Mouse (Mus musculus) c-Kit-negative CD71-positive TER-119-positive erythroid progenitor cells, embryonic 14.5 days (primary cell): ENCODE data around the gene E430018J23Rik.
"Not testable (repeated sequence)": the region's sequence is repeated elsewhere in the genome, so short reads cannot be mapped to it uniquely, and the experiment has no call there.

Experiments used
- DNase-seq: peaks from one replicate; pipeline ENCODE4 v3.0.0-alpha.2; 2013; ENCODE audit warnings: low read depth, low spot score

The E430018J23Rik gene

DNA sequence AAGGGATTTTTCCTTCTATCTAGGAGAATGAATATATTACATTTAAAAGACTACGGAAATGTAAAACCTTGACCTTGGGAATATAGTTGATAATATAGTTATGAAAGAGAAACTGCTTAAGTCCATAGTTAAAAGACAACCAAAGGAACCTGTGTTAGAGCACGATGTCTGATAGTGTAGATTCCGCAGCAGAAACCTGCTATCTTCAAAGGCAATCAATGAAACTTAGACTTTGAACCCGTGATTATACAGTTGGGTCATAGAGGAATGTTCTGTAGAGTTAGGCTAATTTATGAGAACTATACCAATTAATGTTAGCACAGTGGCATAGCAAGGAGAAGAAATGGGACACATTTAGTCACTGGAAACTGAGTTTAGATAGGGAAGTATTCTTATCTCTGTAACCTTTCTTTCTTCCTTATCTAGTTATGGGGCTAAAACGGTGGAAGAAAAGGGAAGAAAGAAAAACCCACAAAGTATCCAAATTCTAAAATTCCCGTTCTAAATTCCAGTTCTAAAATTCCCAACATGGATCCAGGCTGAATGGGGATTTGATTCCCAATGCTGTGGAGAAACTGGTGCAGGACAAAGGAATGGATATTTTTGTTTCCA, 15.0 kb downstream of the E430018J23Rik start:
- no peak for DNase-seq

DNA sequence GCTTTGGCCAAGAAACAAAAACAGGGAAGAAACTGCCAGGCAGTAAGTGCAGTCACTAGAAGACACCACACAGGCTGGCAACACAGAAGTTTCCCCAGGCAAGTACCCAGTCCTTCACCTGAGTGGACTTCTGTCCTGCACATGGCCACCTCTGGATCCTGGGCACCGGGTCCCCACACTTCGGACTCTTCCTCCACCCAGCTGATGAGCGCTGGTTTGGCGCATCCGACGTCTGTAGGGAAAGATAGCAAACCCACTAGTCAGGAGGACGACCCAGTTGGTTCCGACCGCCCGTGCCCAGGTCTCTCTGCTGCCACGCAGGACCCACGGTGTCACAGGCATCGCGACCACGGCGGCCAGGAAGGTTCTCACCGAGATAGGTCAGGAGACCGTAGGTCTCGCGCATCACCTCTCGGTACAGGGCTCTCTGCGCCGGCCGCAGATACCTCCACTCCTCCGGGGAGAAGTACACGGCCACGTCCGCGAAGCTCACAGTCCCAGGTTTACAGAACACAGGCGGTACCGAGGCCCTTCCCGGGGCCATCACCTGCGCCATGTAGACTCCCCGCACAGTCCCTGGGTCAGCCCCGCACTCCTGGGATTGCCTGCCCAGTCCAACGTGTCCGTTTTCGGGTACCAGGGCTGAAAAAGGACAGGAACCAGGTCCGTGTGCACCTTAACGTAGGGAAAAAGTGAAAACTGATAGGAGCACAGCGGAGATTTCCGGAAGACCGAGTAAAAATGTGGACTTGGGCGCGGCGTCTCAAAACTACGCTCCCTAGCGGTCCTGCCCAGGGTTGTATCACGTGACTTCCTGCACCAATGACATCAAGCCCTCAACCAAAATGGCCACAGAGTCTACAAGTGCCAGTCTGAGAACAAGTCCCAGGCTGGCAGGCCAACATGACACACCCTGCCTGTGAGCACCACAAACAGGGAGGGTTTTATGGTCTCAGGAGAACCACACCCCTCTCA, 17.9 kb downstream of the E430018J23Rik start, which contains the start of gene Zfp747:
TSS of gene Zfp747 (minus strand) at position 780 of the 975 bp plus-strand sequence.
- peak; percentile 95 for DNase-seq

DNA sequence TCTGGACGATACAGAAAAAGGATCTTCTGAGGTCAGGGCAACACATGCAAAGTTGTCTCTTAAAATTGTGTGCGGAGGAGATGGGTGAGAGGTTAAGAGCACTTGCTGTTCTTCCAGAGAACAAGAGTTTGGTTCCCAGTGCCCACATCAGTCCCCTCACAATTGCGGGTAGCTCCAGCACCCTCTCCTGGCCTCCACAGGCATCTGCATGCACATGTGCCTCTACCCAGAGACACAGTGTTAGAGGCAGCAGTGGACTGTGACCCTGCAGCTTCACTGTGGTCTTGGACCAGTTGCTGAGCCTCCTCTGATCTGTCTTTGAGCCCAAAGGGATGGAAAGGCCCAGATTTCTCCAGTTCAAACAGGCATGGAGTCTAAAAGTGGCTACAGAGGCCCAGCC, 21.6 kb downstream of the E430018J23Rik start:
- DNase-seq, result not testable (repeated sequence)

DNA sequence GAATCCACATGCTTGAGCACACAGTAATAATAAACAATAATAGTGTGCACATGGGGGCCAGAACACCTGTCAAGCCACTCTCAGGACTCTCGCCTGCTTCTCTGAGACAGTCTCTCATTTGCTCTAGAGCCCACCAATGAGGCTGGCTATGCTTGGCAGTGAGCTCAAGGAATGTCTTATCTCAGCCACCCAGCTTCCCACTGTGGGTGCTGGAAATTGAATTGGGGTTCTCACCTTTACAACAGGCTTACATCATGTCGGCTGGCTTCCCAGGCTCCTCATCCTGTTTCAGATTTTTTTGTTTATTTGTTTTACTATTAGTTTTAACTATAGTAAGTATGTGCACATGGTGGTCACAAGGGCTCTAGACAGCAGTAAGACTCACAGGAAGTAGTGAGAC, 22.2 kb downstream of the E430018J23Rik start:
- DNase-seq, result no peak

DNA sequence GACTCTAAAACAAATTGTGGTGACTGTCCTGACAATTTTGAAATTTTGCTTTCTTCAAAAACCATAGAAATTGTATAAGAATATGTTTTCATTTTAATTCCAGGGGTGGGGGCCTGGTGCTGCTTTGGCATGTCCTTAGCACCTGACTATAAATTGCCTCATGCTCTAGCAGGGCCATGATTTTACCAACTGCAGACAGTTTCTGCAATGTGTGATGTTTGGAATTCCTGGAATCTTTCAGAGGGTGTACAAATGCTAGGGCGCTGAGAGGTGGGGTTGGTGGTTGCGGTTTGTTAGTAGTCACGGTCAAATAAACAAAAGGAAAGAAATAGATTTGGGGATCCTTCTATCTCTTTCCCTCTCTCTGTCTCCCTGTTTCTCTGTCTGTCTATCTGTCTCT, 27.2 kb downstream of the E430018J23Rik start:
- DNase-seq, result no peak

DNA sequence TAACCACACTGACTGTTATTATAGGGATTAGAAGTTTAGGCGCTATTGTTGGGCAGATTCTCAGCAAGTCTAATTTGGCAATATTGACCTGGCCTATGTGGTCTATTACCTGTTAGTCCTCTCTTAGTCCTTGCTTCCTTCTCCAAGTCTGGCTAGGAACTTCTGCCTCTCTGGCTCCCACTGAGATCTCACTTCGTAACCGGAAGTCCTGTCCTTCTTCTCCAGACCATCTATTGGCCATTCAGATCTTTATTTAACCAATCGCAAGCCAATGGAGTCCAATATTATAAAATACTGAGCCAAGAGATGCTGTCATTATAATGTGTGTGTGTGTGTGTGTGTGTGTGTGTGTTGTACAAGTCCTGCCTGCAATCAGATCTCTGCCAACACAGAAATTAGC, 29.3 kb downstream of the E430018J23Rik start:
- DNase-seq, result no peak

DNA sequence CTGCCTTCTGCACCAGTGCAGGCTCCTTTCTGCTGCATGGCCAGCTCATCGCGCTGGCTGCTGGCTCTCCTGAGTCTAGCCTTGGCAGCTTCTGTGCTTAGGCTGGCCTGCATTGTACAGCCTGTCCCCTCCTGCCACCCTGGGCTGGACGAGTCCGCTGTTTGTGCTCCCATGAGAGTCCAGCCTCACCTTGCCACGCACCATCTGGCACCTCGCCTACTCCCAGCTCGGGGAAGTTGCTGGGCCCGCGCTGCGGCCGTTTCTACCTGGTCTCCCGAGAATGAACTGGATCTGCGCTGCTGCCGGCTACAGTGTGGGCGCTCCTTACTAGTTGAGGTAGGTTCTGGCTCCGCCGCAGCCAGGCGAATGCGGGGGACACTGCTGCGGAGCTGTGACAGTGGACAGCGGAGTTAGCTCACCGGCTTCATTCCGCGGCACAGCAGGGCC, 29.9 kb downstream of the E430018J23Rik start:
- no peak for DNase-seq

DNA sequence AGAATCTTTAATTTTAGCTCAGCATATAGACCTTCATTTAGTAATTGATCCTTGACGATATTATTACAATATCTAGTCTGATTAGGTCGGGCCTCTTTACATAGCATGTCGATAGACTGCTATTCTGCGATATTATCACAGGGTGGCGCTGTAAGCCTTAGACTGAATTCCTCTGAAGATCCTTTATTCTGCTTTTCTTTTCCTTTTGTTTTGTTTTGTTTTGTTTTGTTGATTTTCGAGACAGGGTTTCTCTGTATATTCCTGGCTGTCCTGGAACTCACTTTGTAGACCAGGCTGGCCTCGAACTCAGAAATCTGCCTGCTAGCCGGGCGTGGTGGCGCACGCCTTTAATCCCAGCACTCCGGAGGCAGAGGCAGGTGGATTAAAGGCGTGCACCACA, 31.0 kb downstream of the E430018J23Rik start:
- peak; percentile 56 for DNase-seq

DNA sequence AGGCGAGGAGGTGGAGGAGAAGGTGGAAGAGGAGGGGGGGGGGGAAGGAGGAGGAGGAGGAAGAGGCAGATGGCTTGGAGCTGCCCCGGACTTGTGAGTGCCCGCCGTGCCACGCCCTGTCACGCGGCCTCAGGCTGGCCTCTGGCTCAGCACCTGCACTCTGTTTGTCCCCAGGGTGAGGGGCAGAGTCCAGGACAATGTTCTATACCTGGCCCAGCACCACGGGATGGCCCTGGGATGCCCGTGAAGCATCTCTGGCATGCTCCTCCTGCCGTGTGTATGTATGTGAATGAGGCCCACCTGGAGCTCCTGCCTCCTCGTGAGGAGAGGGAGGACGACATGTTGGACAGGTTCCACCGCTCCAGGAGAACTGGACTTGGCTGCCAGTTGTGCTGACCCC, 32.0 kb downstream of the E430018J23Rik start:
- DNase-seq, result no peak

DNA sequence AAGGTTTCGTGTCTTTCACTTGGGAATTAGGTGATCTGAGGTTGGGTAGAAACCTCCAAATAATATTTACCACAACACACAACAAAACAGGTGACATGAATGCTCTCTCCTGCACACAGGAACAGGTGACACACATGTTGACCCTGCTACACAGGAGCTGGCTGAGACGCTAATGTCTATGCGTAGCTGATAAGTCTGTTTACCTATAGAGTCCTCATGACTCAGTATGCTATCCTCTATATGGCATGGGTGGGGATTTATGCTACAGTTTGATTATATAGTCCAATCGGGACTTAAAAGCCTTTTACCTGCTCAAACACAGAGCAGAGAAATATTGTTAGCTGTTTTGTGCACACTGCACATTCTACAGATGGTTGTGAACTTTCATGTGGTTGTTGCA, 33.2 kb downstream of the E430018J23Rik start:
- DNase-seq, result no peak

DNA sequence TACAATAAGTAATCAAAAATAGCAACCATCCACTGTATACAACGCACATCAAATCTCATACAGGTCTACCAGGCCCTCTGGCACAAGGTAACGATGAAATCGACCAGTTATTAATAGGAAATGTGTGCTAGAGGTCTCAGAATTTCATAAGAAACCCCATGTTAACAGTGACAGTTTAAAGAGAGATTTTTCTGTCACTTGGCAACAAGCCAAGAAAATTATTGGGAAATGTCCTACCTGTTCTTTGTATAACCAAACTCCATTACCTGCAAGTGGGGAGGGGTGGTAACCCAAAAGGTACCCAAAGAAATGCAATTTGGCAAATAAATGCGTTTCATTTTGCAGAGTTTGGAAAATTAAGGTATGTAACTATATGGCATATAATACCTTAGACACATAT, 35.0 kb downstream of the E430018J23Rik start:
- no peak for DNase-seq

DNA sequence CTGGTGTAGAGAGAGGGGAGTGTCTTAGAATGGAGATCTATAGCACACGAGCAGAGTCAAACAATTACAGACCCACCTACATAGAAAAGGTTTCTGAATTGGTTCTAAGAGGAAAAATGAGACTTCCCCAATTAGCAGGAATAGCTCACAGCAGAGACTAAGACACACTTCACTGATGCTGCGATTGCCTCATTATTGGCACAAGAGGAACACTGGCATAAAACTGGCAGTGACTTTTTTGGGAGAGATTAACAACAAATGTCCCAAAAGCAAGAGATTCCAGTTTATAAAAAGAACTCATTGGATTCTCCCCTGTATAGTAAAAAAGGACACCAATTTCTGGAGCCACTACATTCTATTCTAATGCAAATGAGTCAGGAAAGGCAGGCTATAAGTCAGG, 35.6 kb downstream of the E430018J23Rik start:
- no peak for DNase-seq

DNA sequence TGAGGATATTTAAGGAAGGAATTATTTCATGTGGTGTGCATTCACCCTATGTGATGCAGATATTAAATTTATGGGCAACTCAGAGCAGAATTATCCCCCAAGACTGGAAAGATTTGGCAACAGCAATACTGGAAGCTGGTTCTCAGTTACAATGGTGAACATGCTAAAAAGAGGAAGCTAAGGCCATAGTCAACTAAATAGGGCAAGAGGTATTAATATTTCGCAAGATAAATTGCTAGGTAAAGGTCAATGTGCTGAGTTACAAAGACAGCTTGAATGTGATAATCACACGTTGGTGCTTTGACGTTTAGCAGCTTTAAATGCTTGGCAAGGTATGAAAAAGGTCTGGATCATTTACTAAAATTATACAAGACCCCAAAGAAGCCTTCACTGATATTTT, 37.6 kb downstream of the E430018J23Rik start:
- no peak for DNase-seq

DNA sequence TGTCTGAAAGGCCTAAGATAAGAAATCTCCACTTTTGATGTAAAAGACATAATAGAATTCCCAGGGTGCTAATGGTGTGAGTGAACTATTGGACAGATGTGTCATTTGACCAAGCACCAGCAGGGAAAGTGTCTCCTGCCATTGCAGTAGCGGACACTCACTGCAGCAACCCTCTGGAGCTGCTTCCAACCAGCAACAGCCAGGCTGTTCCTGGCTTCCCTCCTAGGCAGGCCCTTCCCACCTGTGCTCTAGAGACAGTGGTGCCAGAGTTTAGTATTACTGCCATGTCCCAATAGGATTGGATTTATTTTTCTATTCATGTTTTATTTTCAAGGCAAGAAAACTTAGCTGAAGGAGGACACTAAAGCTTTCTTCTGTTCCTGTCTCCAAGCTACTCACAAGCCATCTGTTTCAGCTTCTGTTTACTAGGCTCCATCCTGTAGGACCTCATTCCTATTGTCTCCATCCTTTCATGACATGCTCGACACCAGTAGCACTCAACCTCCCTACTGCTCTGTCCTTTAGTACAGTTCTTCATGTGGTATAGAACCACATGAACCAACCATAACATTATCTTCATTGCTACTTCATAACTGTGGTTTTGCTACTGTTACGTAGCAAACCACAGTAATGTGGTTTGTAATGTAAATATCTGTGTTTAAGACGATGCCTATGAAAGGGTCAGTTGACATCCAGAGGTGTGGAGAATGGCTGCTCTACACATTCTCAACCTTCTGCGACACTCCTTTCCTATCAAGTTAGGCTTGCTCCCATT, 42.0 kb downstream of the E430018J23Rik start:
- DNase-seq, result no peak

DNA sequence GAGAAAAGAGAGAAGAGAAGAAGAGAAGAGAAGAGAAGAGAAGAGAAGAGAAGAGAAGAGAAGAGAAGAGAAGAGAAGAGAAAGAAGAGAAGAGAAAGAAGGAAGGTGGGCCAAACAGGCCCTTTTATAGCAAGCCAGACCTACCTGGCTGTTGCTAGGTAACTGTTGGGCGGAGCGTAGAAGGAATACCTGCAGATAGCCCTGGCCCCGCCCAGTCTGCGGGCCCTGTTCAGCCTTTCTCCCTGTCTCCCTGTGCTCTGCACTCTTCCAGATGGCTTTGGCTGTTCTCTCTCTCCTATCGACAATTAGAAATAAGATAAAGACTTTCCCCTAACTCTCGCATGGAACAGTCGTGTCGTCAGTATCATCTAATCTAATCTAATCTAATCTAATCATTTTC, 46.8 kb downstream of the E430018J23Rik start:
- DNase-seq, result no peak

DNA sequence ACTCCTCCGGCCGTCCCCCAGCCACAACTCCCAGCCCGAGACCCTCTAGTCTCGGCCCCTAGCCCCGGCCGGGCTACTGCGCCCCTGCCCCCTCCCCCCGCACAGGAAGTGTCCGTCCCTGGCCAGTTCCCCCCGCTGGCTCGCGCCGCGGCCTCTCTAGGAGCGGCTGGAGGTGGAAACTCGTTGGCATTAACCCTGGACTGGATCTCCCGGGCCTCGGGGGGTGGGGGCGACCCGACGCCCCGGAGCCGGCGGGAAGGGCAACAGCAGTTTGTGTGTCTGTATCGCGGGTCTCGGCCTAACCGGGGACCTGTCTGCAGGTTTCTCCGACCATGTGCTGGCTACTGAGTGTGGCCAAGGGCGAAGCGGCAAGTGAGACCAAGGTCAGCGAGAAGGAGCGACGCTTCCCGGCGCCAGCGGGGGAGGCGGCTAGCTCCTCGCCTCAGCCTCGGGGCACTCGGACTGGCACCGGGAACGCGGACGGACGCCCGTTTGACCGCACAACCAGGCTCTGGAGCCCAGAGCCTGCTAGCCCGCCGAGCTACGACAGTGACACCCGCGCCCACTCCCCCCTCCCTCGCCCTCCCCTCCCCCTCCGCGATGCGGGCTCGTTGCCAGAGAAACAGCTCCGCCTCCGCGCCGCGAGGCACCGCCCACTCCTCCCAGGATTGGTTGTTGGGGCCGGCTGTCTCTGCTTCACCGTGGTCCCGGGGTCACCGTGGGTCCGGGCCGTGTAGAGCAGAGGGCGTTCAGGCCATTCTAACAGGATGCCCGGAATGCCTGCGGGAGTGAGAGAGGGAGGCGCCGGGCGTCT, 47.7 kb downstream of the E430018J23Rik start, which contains the start of gene Zfp768:
TSS of gene Zfp768 (minus strand) at position 78 of the 814 bp plus-strand sequence.
- DNase-seq, result peak; percentile 59

DNA sequence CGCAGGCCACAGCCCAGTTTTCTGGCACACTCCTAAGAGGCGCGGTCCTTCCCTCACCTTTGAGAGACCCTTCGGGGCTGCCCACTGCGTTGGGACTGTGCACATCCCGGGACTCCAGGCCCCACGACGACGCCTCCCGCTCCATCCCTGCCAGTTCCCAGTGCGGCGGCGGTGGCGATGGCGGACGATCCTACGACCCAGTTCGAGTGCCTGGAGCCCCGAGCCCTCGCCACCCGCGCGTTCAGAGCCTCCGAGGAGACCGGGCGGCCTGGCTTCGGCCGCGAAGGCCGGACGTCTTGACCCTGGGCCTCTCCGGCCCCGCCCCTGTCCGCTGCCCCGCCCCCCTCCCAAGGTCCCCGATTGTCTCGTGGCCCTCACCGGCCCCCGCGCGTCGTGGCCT, 48.3 kb downstream of the E430018J23Rik start:
- DNase-seq, result no peak

DNA sequence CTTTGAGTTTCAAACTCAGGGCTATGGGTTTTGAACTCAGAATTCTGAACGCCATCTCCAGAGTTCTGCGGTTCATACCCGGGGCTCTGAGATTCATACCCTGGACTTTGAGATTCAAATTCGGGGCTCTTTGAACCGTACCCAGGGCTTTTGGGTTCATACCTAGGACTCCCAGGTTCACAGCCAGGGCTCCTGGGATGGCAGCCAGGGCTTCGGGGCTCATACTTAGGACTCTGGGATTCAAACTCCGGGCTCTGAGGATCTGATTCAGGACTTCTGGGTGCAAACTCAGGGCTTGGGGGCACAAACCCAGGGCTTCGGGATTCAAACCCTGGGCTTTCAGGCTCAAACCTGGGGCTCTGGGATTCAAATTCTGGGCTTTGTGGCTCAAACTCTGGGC, 49.1 kb downstream of the E430018J23Rik start:
- no peak for DNase-seq

DNA sequence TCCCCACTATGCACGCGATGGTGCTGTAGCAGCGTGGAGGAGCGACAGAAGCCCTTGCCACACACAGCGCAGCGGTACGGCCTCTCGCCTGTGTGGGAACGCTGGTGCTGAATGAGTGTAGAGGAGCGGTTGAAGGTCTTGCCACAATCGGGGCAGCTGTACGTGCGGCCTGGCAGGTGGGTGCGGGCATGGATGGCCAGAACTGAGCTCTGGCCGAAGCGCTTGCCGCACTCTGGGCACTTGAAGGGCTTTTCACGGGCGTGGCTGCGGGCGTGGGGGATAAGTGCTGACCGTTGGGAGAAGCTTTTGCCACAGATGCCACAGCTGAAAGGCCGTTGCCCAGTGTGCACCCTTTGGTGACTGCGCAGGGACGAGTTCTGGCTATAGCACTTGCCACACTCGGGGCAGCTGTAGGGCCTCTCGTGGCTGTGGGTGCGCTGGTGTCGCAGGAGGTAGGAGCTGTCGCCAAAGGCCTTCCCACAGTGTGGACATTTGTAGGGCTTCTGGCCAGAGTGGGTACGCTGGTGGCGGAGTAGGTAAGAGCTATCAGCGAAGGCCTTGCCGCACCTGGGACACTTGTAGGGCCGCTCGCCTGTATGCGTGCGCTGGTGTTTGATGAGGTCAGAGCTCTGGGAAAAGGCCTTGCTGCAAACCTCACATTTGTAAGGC, 49.9 kb downstream of the E430018J23Rik start:
- no peak for DNase-seq

DNA sequence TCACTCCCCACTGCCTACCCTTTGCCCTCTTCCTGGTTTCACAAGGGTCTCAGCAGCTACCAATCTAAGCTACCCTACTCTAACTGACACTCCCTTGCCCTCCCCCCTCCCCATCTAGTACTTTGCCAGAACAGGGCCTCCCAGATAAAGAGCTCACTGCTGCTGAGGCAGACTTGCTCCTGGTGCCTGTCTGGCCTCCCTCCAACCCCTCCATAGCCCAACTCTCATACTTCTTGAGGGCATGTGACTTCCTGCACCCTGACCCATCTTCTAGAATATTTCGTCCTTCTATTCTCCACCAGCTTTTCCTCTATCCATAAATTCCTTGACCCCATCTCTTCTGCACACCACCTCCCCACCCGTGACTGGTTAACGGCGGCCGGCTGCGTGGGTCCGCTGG, 50.5 kb downstream of the E430018J23Rik start:
- DNase-seq, result no peak

DNA sequence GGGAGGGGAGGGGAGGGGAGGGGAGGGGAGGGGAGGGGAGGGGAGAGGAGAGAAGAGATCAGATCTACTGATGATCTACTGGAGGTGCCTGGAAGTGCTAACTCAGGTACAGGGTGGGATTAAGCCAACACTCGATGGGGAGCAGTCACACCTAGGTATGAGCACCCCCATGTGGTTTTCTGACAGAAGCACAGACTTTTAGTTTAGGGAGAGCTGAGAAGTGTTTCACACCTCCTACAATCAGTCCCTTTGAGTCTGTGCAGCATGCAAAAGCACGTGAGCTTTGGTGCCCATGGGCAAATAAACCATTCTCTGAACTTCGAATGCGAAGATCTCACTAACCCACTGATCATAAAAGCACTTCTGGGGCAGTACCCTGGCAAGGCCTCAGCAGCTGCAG, 51.1 kb downstream of the E430018J23Rik start:
- DNase-seq, result no peak
